Mouse (Mus musculus): ENCODE measurements at regions not wholly inside any gene's neighbourhood (a gene's known extent, or its start where the extent isn't known, plus 50 kb on each side); places are given as distances from the start of the nearest gene placed in this dataset.

- TF ChIP-seq CTCF (IDR thresholded peaks at IDR 0.05; ENCODE audit: low read depth) (no peak), EP300 (IDR thresholded peaks at IDR 0.05; ENCODE audit: low read depth) (no peak)
Measured at GRCm38 (mm10) chr5:111792746-111793145, 59.0 kb downstream of the Gm26897 start.

All from liver, postnatal 0 days (tissue).